Mouse (Mus musculus): ENCODE results near the gene Eapp.

DNA sequence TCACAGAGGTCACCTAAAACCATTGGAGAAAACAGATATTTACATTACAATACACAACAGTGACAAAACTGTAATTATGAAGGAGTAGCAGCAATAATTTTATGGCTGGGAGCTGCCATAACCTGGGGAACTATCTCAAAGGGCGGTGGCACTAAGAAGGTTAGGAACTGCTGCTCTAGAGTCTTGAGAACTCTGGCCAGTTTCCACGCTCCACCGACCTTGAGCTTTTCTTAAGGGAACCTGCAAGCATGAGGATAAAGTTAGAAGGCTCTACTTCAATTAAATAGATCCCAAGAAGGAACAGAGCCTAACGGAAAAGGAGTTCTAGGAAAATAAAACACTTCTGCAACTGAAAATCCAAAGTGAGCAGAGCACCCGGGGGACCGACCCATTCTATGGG is 30.2 kb downstream of the Eapp start:
- TF ChIP-seq HCFC1 (IDR thresholded peaks at IDR 0.05; ENCODE audit: borderline replicate concordance, insufficient read depth, low read length) (no peak), ZC3H11A (IDR thresholded peaks at IDR 0.05; ENCODE audit: borderline replicate concordance, low read depth, low read length) (no peak)

Data from ES-E14 (cell line).